Mouse (Mus musculus) ES-E14 (cell line): ENCODE data around the gene Lig4. TPM values are rescaled to one million over a fixed set of nuclear protein-coding genes. Genes with fewer than 3 reads are reported as not detected.

Experiments used
- DNase-seq: peaks from one replicate; pipeline ENCODE4 v3.0.0-alpha.2; 2013; ENCODE audit warnings: low read depth, low spot score
- H3K27ac ChIP-seq: 2 replicates; pipeline ENCODE4 v1.5.1; 2012; ENCODE audit warnings: low read depth, mild to moderate bottlenecking, low read length, moderate library complexity, mixed read lengths; ENCODE audit not compliant: poor library complexity, insufficient read depth, severe bottlenecking
- H3K36me3 ChIP-seq: 2 replicates; pipeline ENCODE4 v1.6.1; 2012; ENCODE audit warnings: mild to moderate bottlenecking, low read length, moderate library complexity, mixed read lengths; ENCODE audit not compliant: control insufficient read depth, poor library complexity, insufficient read depth, severe bottlenecking
- H3K4me1 ChIP-seq, 2 experiments: fragments of 150-350 bp in 1 of 2; sonication (generic) in 1 of 2; 2 replicates each; pipeline ENCODE4 v1.6.1; 2012; ENCODE audit warnings: low read length in 2 of 2, mild to moderate bottlenecking in 1 of 2, mixed read lengths in 1 of 2; ENCODE audit not compliant: control insufficient read depth in 2 of 2, insufficient read depth in 2 of 2, poor library complexity in 1 of 2
- H3K4me3 ChIP-seq, 2 experiments: fragments of 150-350 bp in 1 of 2; sonication (generic) in 1 of 2; 2 replicates each; pipeline ENCODE4 v1.5.1; 2012; ENCODE audit warnings: low read length in 2 of 2, low read depth in 1 of 2, mild to moderate bottlenecking in 1 of 2, mixed read lengths in 1 of 2; ENCODE audit not compliant: insufficient read depth in 1 of 2, poor library complexity in 1 of 2, severe bottlenecking in 1 of 2
- H3K9ac ChIP-seq: 2 replicates; pipeline ENCODE4 v1.6.1; 2012; ENCODE audit warnings: low read depth, mild to moderate bottlenecking, low read length, mixed read lengths; ENCODE audit not compliant: poor library complexity, insufficient read depth, severe bottlenecking
- H3K9me3 ChIP-seq: fragments of 150-350 bp; sonication (generic); 2 replicates; pipeline ENCODE4 v1.6.1; 2012; ENCODE audit warnings: low read depth, mild to moderate bottlenecking, low read length; ENCODE audit not compliant: control insufficient read depth, insufficient read depth
- CHD2 ChIP-seq: IDR thresholded peaks from 2 replicates; pipeline ENCODE4 v1.6.1; 2014; ENCODE audit warnings: mild to moderate bottlenecking, low read depth, low read length, inconsistent platforms
- HCFC1 ChIP-seq: IDR thresholded peaks from 2 replicates; pipeline ENCODE4 v1.6.1; 2012; ENCODE audit warnings: low read length, inconsistent platforms, borderline replicate concordance; ENCODE audit not compliant: insufficient read depth
- MAFK ChIP-seq: IDR thresholded peaks from 2 replicates; pipeline ENCODE4 v1.6.1; 2014; ENCODE audit warnings: mild to moderate bottlenecking, low read depth, low read length, inconsistent platforms; ENCODE audit not compliant: insufficient read depth
- ZC3H11A ChIP-seq: IDR thresholded peaks from 2 replicates; pipeline ENCODE4 v1.6.1; 2012; ENCODE audit warnings: low read depth, mild to moderate bottlenecking, inconsistent platforms, low read length, borderline replicate concordance
- ZNF384 ChIP-seq: IDR thresholded peaks from 2 replicates; pipeline ENCODE4 v1.6.1; 2012; ENCODE audit warnings: low read depth, low read length, inconsistent platforms
- in situ Hi-C, 2 experiments: fragments of 600-800 bp; cut with MboI; formaldehyde crosslinking; loops; one replicate each; pipeline ENCODE4 v1.15.1; 2025; ENCODE audit warnings: low sequenced_read_pairs in 2 of 2, inconsistent platforms in 1 of 2; ENCODE audit not compliant: unreplicated experiment in 2 of 2
- total RNA-seq: library from RNA; depleted of rRNA; stranded (reverse); fragments of 300-350 nt; gene quantifications from 2 replicates; pipeline ENCODE4 v1.2.3, GENCODE M21; 2012; rRNA removed

Gene Lig4
- total RNA-seq, 1 experiment, result 5.8 TPM

GRCm38 (mm10) chr8:9935574-9935973 lies 41.9 kb downstream of the Lig4 start:
- DNase-seq, result no peak
- Histone ChIP-seq H3K27ac (no peak overlapping the region), H3K9me3 (no peaks in the 10 kb centered on the region), H3K4me3 (no peak overlapping the region), H3K9ac (no peak overlapping the region), H3K4me1 (no peaks in the 10 kb centered on the region; a peak in 1 of 4 replicates), H3K36me3 (no peaks in the 10 kb centered on the region)
- no peak for TF ChIP-seq ZC3H11A
- in situ Hi-C loops, result loop anchor here in 1 of 2 experiments (25.0 kb wide), 1 partner anchor 698 kb away; no protein-coding TSS in a partner anchor

- Histone ChIP-seq H3K27ac (no peak overlapping the region), H3K4me3 (no peak overlapping the region), H3K9ac (no peak overlapping the region), H3K4me1 (no peaks in the 10 kb centered on the region; a peak in 1 of 4 replicates), H3K36me3 (no peaks in the 10 kb centered on the region), H3K9me3 (no peaks in the 10 kb centered on the region)
- peak; percentile 65 for DNase-seq
- TF ChIP-seq HCFC1 (no peak), ZC3H11A (peak; percentile 23; the same call in 1 of the 2 replicates), CHD2 (no peak), MAFK (no peak), ZNF384 (no peak)
- in situ Hi-C loops, result loop anchor here in 1 of 2 experiments (25.0 kb wide), 1 partner anchor 698 kb away; no protein-coding TSS in a partner anchor
Observed at GRCm38 (mm10) chr8:9934891-9935565, 42.5 kb downstream of the Lig4 start.

- no peaks in the 10 kb centered on the region for H3K36me3 ChIP-seq
- no peak overlapping the region for H3K9ac ChIP-seq
- H3K4me3 ChIP-seq, result no peak overlapping the region
- H3K9me3 ChIP-seq, result no peaks in the 10 kb centered on the region
- TF ChIP-seq HCFC1 (no peak), MAFK (no peak), ZC3H11A (no peak), ZNF384 (no peak), CHD2 (no peak)
- in situ Hi-C loops, result loop anchor here in 1 of 2 experiments (25.0 kb wide), 1 partner anchor 695 kb away; no protein-coding TSS in a partner anchor
- no peak overlapping the region for H3K27ac ChIP-seq
- no peak for DNase-seq
- H3K4me1 ChIP-seq, result no peaks in the 10 kb centered on the region; a peak in 1 of 4 replicates
Observed at GRCm38 (mm10) chr8:9932711-9933110, 44.8 kb downstream of the Lig4 start.

DNA sequence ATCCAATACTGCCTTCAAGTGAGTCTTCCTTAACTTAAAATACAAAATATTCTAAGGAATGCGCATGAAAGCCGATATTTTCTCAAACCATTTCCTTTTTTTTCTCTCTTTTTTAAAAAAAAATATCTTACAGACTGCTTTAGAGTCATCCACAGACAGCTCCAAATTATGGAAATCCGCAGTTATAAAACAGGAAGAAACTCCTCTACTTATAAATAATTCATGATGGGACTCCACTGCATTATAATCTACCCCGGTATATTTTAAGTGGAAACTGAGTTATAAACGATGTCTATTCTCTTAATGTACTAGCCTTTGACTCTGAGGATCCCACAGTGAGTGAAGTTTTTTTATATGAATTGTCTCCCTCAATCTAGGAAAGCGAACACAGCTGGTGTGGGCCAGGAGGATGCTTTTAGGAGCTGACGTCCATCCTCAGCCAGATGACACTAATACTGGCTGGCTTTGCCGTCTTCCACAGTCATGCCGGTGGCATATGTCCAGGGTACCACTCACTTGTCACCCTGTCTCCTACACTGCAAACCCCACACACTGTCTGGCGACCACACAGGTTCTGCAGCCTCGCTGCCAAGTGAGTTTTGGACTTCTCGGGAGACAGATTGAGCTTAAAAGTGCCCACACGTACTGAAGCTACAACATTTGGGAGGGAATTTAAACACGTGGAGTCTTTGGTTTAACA lies 47.6 kb downstream of the Lig4 start:
- in situ Hi-C loops, result loop anchor here in 1 of 2 experiments (25.0 kb wide), 1 partner anchor 693 kb away; no protein-coding TSS in a partner anchor
- DNase-seq, result no peak

More for the DNA sequence above, 47.6 kb downstream of the Lig4 start:
- TF ChIP-seq CHD2, result no peak
- no peak for TF ChIP-seq ZC3H11A
- TF ChIP-seq HCFC1, result no peak
- H3K4me3 ChIP-seq, result no peak overlapping the region
- H3K9me3 ChIP-seq, result no peaks in the 10 kb centered on the region
- no peak overlapping the region for H3K27ac ChIP-seq
- no peaks in the 10 kb centered on the region for H3K36me3 ChIP-seq
- no peak overlapping the region for H3K9ac ChIP-seq
- H3K4me1 ChIP-seq, result no peaks in the 10 kb centered on the region

Other genes starting within 250 kb of the Lig4 start
- 0.04 TPM in 1 of 2 replicates, not detected in the other for gene Fam155a, start 206.5 kb downstream of the Lig4 start, total RNA-seq
- gene Gm10217, start 113.4 kb downstream of the Lig4 start, total RNA-seq, result not detected in 2 replicates
- 26.4 and 28.5 TPM in 2 replicates for gene Abhd13, start within 50 bp of the Lig4 start, total RNA-seq
- gene Tnfsf13b, start 28.8 kb upstream of the Lig4 start, total RNA-seq, result 0.21 and 0.31 TPM in 2 replicates
- gene Myo16, start 176.2 kb upstream of the Lig4 start, total RNA-seq, result 0.09 TPM in 1 of 2 replicates, not detected in the other